Mouse (Mus musculus): ENCODE measurements around the gene Sobp. TPM values are rescaled to one million over a fixed set of nuclear protein-coding genes. Genes with fewer than 3 reads are reported as not detected.

Sobp gene
- polyA plus RNA-seq, 1 experiment from 2014 or later = 3.4 TPM

Other genes with a start within 250 kb of the Sobp start
- 0.39 and 0.76 TPM in 2 replicates for gene 9030612E09Rik, start 174 bp upstream of the Sobp start, polyA plus RNA-seq (2014; fragmentation: Nextera tagmentation; extraction: Ambion mirVana)
- 13.1 TPM in 2 replicates for gene Pdss2, start 47.0 kb upstream of the Sobp start, polyA plus RNA-seq (2014; fragmentation: Nextera tagmentation; extraction: Ambion mirVana)